Mouse (Mus musculus): ENCODE data around the gene Bcor. TPM values are rescaled to one million over a fixed set of nuclear protein-coding genes. Genes with fewer than 3 reads are reported as not detected.
A peak's percentile ranks its signal among the peaks of the same experiment; 100 is the strongest.

The Bcor gene
- polyA plus RNA-seq, 1 experiment from 2014 or later, result 14.7 TPM

GRCm38 (mm10) chrX:12004416-12004815 is 155.7 kb downstream of the Bcor start:
- Histone ChIP-seq H3K9ac (ENCODE audit: low read depth, low read length) (no peak overlapping the region), H3K36me3 (ENCODE audit: control insufficient read depth, insufficient read depth, low read length) (no peaks in the 10 kb centered on the region), H3K27me3 (ENCODE audit: control insufficient read depth, insufficient read depth, low read depth, low read length) (peaks cover 24% of the 10 kb centered on the region), H3K27ac (ENCODE audit: low read length) (no peak overlapping the region), H3K9me3 (replicated peaks; ENCODE audit: control insufficient read depth, low read length, poor library complexity, severe bottlenecking) (no peaks in the 10 kb centered on the region), H3K4me3 (ENCODE audit: low read depth, low read length) (no peak overlapping the region), H3K4me1 (ENCODE audit: control insufficient read depth, insufficient read depth, low read length) (peaks cover 27% of the 10 kb centered on the region), H3K4me2 (ENCODE audit: low read length) (no peak overlapping the region)
- 12% methylated on average over 16 of the region's 16 CpGs for WGBS
- ATAC-seq, result no peak

DNA sequence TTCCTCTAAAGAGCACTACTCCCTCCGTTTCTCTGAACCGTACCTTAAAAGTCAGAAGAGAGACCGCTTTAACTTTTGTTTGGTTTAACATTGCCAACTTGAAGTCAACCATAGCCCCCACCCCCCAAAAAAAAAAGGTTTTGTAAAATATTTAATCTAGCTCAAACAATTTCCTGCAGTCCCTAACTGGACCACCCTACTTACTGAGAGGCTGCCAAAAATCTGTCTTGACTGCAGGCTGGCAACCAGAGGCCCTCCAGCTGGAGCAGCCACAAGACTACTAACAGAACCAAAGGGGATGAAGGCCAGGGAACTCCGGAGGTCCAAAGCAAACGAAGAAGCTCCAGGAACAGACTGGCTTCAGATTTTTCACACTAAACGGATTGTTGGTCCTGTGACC is 156.2 kb downstream of the Bcor start:
- Histone ChIP-seq H3K27me3 (ENCODE audit: control insufficient read depth, insufficient read depth, low read depth, low read length) (peaks cover 24% of the 10 kb centered on the region), H3K9me3 (replicated peaks; ENCODE audit: control insufficient read depth, low read length, poor library complexity, severe bottlenecking) (no peaks in the 10 kb centered on the region), H3K36me3 (ENCODE audit: control insufficient read depth, insufficient read depth, low read length) (no peaks in the 10 kb centered on the region), H3K9ac (ENCODE audit: low read depth, low read length) (no peak overlapping the region), H3K4me3 (ENCODE audit: low read depth, low read length) (no peak overlapping the region), H3K4me1 (ENCODE audit: control insufficient read depth, insufficient read depth, low read length) (peaks cover 29% of the 10 kb centered on the region), H3K4me2 (ENCODE audit: low read length) (no peak overlapping the region), H3K27ac (ENCODE audit: low read length) (no peak overlapping the region)
- ATAC-seq, result no peak
- 31% methylated on average over 6 of the region's 6 CpGs for WGBS

DNA sequence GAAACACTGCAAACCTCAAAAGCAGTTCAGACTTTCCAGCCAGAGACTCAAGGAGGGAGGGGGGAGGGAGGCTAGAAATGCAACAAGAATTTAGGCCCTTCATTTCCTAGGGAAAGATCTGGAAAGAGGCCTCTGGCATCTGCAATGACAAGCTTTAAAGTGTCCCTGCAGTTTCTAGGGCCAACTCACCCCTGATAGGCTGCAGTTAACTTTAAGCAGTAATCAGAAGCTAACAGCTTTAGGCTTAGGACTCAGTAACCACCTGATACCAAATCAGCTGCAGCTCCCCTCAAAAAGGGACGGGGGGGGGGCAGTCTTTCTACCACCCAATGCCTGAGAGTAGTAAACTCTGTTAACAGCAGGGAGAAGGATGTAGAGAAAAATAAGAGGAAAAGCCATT is 156.6 kb downstream of the Bcor start:
- Histone ChIP-seq H3K36me3 (ENCODE audit: control insufficient read depth, insufficient read depth, low read length) (no peaks in the 10 kb centered on the region), H3K27me3 (ENCODE audit: control insufficient read depth, insufficient read depth, low read depth, low read length) (peaks cover 24% of the 10 kb centered on the region), H3K27ac (ENCODE audit: low read length) (no peak overlapping the region), H3K9ac (ENCODE audit: low read depth, low read length) (no peak overlapping the region), H3K4me2 (ENCODE audit: low read length) (no peak overlapping the region), H3K4me1 (ENCODE audit: control insufficient read depth, insufficient read depth, low read length) (peaks cover 29% of the 10 kb centered on the region), H3K4me3 (ENCODE audit: low read depth, low read length) (no peak overlapping the region), H3K9me3 (replicated peaks; ENCODE audit: control insufficient read depth, low read length, poor library complexity, severe bottlenecking) (no peaks in the 10 kb centered on the region)
- 8% methylated on average over 1 of the region's 1 CpGs for WGBS
- no peak for ATAC-seq

DNA sequence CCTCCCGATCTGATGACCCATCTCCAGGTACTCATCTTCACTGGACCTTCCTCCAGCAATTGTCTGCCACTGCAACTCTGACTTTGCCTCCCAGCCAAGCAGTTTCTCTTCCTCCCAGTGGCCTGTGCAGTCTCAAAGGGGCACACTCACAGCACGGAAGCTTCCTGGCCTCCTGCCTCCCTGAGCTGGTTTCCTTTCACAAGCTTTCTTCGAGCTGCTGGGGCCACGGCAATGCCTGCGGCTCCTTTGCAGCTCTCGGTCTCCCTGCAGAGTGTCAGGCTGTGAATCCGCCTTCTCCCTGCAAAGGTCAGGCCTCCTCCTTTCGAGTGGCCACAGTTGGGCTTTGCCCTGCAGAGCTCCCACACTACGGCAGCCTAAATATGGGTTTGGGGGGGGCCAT is 157.0 kb downstream of the Bcor start:
- Histone ChIP-seq H3K4me2 (ENCODE audit: low read length) (no peak overlapping the region), H3K36me3 (ENCODE audit: control insufficient read depth, insufficient read depth, low read length) (no peaks in the 10 kb centered on the region), H3K27ac (ENCODE audit: low read length) (no peak overlapping the region), H3K27me3 (ENCODE audit: control insufficient read depth, insufficient read depth, low read depth, low read length) (peaks cover 29% of the 10 kb centered on the region), H3K4me1 (ENCODE audit: control insufficient read depth, insufficient read depth, low read length) (peaks cover 26% of the 10 kb centered on the region), H3K9me3 (replicated peaks; ENCODE audit: control insufficient read depth, low read length, poor library complexity, severe bottlenecking) (no peaks in the 10 kb centered on the region), H3K9ac (ENCODE audit: low read depth, low read length) (no peak overlapping the region), H3K4me3 (ENCODE audit: low read depth, low read length) (no peak overlapping the region)
- ATAC-seq, result no peak
- WGBS, result 17% methylated on average over 9 of the region's 9 CpGs

DNA sequence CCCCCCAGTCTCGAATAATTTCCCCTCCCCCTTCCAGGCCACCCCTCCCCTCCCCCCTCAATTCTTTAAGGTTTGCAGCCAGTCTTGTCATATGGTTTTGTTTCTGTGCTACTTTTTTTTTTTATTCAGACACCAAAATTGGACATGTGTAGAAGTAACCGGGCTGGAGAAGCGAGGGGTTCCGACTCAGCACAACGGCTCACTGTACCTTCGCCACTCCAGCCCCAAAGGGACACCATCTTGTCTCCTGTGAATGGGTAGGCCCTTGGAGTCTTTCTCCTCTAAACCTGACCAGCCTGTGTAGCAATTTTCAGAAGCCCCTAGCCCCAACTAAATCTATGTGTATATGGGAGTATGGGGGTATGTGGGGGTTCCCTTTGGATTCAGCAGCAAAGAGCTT is 157.6 kb downstream of the Bcor start:
- peaks cover 29% of the 10 kb centered on the region for H3K27me3 ChIP-seq (ENCODE audit: control insufficient read depth, insufficient read depth, low read depth, low read length)
- ATAC-seq, result no peak
- H3K36me3 ChIP-seq (ENCODE audit: control insufficient read depth, insufficient read depth, low read length), result no peaks in the 10 kb centered on the region
- 20% methylated on average over 6 of the region's 6 CpGs for WGBS
- H3K9ac ChIP-seq (ENCODE audit: low read depth, low read length), result no peak overlapping the region
- no peaks in the 10 kb centered on the region for H3K9me3 ChIP-seq (replicated peaks; ENCODE audit: control insufficient read depth, low read length, poor library complexity, severe bottlenecking)
- peaks cover 25% of the 10 kb centered on the region for H3K4me1 ChIP-seq (ENCODE audit: control insufficient read depth, insufficient read depth, low read length)
- no peak overlapping the region for H3K27ac ChIP-seq (ENCODE audit: low read length)
- no peak overlapping the region for H3K4me3 ChIP-seq (ENCODE audit: low read depth, low read length)
- H3K4me2 ChIP-seq (ENCODE audit: low read length), result no peak overlapping the region

- H3K4me1 ChIP-seq (ENCODE audit: control insufficient read depth, insufficient read depth, low read length), result peaks cover 25% of the 10 kb centered on the region
- peaks cover 29% of the 10 kb centered on the region for H3K27me3 ChIP-seq (ENCODE audit: control insufficient read depth, insufficient read depth, low read depth, low read length)
- no peak for ATAC-seq
- no peak overlapping the region for H3K4me2 ChIP-seq (ENCODE audit: low read length)
- H3K9ac ChIP-seq (ENCODE audit: low read depth, low read length), result no peak overlapping the region
- no peaks in the 10 kb centered on the region for H3K9me3 ChIP-seq (replicated peaks; ENCODE audit: control insufficient read depth, low read length, poor library complexity, severe bottlenecking)
- 6% methylated on average over 3 of the region's 3 CpGs for WGBS
- H3K36me3 ChIP-seq (ENCODE audit: control insufficient read depth, insufficient read depth, low read length), result no peaks in the 10 kb centered on the region
- H3K27ac ChIP-seq (ENCODE audit: low read length), result no peak overlapping the region
- H3K4me3 ChIP-seq (ENCODE audit: low read depth, low read length), result no peak overlapping the region
These were observed 158.2 kb downstream of the Bcor start for GRCm38 (mm10) chrX:12001969-12002368.

- Histone ChIP-seq H3K27ac (ENCODE audit: low read length) (0 out of 2 replicates have a peak overlapping the region, but pooled peaks have one; percentile 17), H3K9ac (ENCODE audit: low read depth, low read length) (no peak overlapping the region), H3K9me3 (replicated peaks; ENCODE audit: control insufficient read depth, low read length, poor library complexity, severe bottlenecking) (no peaks in the 10 kb centered on the region), H3K4me1 (ENCODE audit: control insufficient read depth, insufficient read depth, low read length) (peaks cover 25% of the 10 kb centered on the region), H3K4me3 (ENCODE audit: low read depth, low read length) (no peak overlapping the region), H3K27me3 (ENCODE audit: control insufficient read depth, insufficient read depth, low read depth, low read length) (peaks cover 29% of the 10 kb centered on the region), H3K36me3 (ENCODE audit: control insufficient read depth, insufficient read depth, low read length) (no peaks in the 10 kb centered on the region), H3K4me2 (ENCODE audit: low read length) (no peak overlapping the region)
- ATAC-seq, result no peak
- WGBS, result 14% methylated on average over 16 of the region's 16 CpGs
These were observed 158.8 kb downstream of the Bcor start for GRCm38 (mm10) chrX:12001336-12001735.

DNA sequence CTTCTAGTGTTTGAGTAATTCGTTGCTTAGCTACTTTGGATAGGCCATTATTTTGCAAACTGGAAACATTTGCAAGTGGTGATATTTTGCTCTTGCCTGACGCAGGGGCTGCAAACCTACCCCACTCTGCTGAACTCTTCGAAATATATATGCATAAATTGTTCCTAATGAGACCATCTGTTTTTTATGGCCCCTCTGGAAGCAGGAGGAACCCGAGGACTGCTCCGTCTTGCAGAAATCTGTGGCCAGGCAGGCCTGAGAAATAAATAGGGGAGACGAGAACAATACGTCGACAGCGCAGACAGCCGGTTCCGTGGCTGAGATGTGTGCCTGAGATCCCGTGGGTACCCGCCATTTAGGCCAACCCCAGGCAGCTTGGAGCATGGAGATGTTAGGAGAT is 159.5 kb downstream of the Bcor start:
- Histone ChIP-seq H3K9ac (ENCODE audit: low read depth, low read length) (no peak overlapping the region), H3K27ac (ENCODE audit: low read length) (0 out of 2 replicates have a peak overlapping the region, but pooled peaks have one; percentile 17), H3K36me3 (ENCODE audit: control insufficient read depth, insufficient read depth, low read length) (no peaks in the 10 kb centered on the region), H3K4me1 (ENCODE audit: control insufficient read depth, insufficient read depth, low read length) (peaks cover 22% of the 10 kb centered on the region), H3K4me2 (ENCODE audit: low read length) (no peak overlapping the region), H3K4me3 (ENCODE audit: low read depth, low read length) (no peak overlapping the region), H3K27me3 (ENCODE audit: control insufficient read depth, insufficient read depth, low read depth, low read length) (peaks cover 26% of the 10 kb centered on the region), H3K9me3 (replicated peaks; ENCODE audit: control insufficient read depth, low read length, poor library complexity, severe bottlenecking) (no peaks in the 10 kb centered on the region)
- ATAC-seq, result no peak
- 12% methylated on average over 13 of the region's 13 CpGs for WGBS

DNA sequence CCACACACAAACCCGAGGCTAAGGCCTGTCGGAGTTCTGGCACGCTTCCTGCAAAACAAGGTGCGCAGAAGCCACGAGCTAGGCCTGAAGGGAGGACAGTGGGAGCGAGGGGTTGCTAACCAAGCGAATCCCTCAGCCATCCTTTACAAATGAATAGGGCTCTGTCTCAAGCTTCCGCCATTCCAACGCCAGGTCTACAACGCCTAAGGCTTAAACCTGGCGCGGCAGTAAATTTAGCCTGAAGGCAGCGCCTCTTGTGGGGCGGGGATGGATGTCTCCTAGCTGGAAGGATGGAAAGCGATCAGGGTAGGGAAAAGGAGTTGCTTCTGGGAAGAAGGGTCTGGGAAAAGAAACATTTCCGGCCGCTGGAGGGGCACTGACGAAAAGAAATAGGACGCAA is 160.2 kb downstream of the Bcor start:
- H3K36me3 ChIP-seq (ENCODE audit: control insufficient read depth, insufficient read depth, low read length), result no peaks in the 10 kb centered on the region
- H3K9me3 ChIP-seq (replicated peaks; ENCODE audit: control insufficient read depth, low read length, poor library complexity, severe bottlenecking), result no peaks in the 10 kb centered on the region
- no peak overlapping the region for H3K9ac ChIP-seq (ENCODE audit: low read depth, low read length)
- H3K4me1 ChIP-seq (ENCODE audit: control insufficient read depth, insufficient read depth, low read length), result peaks cover 19% of the 10 kb centered on the region
- H3K4me2 ChIP-seq (ENCODE audit: low read length), result peak overlapping the region; percentile 63
- no peak for ATAC-seq
- 14% methylated on average over 19 of the region's 19 CpGs for WGBS
- no peak overlapping the region for H3K4me3 ChIP-seq (ENCODE audit: low read depth, low read length)
- H3K27ac ChIP-seq (ENCODE audit: low read length), result no peak overlapping the region
- peaks cover 22% of the 10 kb centered on the region for H3K27me3 ChIP-seq (ENCODE audit: control insufficient read depth, insufficient read depth, low read depth, low read length)
